Mouse (Mus musculus) lung, postnatal 25 days (tissue): ENCODE measurements at regions not wholly inside any gene's neighbourhood (a gene's known extent, or its start where the extent isn't known, plus 50 kb on each side); places are given as distances from the start of the nearest gene placed in this dataset.
"Not testable (repeated sequence)": the region's sequence is repeated elsewhere in the genome, so short reads cannot be mapped to it uniquely, and the experiment has no call there.

Source experiments
- DNase-seq: peaks from one replicate; pipeline ENCODE4 v3.0.0; 2022; ENCODE audit warnings: low spot score

- peak; percentile 65 for DNase-seq
Observed at GRCm38 (mm10) chr7:122820587-122821535, 144.6 kb upstream of the Rbbp6 start.

GRCm38 (mm10) chr7:122823429-122823828 lies 142.1 kb upstream of the Rbbp6 start:
- DNase-seq = peak; percentile 56

DNA sequence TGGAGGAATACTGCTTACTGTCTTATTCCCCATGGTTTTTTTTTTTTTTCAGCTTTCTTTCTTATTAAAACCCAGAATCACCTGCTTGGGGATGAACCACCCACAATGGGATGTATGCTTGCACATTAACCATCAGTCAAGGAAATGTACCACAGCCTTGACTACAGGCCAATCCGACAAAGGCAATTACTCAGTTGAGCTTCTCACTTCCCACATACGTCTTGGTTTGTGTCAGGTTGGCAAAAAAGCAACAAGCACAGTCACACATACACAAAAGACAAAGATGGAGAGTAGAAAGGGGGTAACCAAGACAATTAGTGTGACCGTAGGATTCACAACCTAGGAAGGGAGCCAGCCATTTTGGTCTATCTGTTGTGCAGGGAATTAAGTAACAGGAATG lies 126.4 kb upstream of the Rbbp6 start:
- DNase-seq = no peak

GRCm38 (mm10) chr7:122844831-122845230 lies 120.7 kb upstream of the Rbbp6 start:
- no peak for DNase-seq

GRCm38 (mm10) chr7:122847376-122847775 lies 118.1 kb upstream of the Rbbp6 start:
- no peak for DNase-seq

DNA sequence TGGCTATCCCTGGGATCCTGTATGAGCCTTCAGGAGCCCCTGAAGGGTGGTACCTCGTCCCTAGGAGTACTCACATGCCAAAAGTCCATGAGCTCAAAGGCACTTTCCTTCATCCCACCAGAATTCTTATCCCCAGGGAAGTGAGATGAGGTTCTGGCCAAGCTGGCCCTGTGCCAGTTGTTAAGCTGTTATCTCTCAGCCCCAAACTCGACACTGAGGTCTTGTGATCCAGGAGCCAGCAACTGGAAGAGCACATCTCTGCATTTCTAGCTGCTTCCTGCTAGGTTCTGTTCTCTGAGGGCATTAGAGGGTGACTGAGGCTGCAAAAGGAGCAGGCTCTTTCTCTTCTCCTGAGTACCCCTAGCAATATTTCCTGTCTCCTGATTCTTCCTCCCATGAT lies 92.1 kb upstream of the Rbbp6 start:
- no peak for DNase-seq

DNA sequence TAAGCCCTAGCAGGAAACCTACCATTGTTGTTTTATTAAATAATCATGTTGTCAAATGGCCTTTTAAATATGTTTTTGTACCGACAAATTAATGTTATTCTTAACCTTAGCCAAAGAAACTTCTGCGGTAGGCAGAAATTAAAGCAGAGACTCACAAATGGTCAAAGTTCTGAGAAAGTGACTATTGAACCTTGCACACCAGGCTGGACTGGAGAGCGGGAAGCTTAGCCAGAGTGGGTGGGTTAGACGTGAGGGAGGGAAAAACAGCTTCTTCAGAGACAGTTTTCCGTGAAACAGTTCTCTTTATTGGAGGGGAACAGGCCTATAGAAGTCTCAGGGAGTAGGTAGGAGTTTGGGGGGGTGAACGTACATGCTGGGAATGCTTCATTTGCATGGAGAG lies 89.2 kb upstream of the Rbbp6 start:
- no peak for DNase-seq

DNA sequence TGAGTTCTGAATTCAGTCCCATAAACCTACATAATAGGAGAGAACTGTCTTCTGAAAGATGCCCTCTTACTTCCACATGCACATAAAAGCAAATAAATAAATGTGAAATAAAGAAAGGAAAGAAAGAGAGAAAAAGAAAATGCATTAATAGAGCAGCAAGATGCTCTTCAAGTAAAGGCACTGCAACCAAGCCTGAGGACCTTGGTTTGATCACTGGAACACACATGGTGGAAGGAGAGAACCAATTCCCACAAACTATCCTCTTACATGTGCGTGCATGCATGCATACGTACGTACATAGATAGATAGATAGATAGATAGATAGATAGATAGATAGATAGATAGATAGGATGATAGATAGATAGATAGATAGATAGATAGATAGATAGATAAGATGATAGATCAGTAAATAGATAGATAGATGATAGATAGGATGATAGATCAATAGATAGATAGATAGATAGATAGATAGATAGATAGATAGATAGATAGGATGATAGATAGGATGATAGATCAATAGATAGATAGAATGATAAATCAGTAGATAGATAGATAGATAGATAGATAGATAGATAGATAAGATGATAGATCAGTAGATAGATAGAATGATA lies 83.5 kb upstream of the Rbbp6 start:
- DNase-seq = not testable (repeated sequence)

GRCm38 (mm10) chr7:122886737-122887136 lies 78.7 kb upstream of the Rbbp6 start:
- DNase-seq = no peak

GRCm38 (mm10) chr7:122897148-122897547 lies 68.3 kb upstream of the Rbbp6 start:
- no peak for DNase-seq

- DNase-seq = no peak
Observed at GRCm38 (mm10) chr7:122906056-122906455, 59.4 kb upstream of the Rbbp6 start.

DNA sequence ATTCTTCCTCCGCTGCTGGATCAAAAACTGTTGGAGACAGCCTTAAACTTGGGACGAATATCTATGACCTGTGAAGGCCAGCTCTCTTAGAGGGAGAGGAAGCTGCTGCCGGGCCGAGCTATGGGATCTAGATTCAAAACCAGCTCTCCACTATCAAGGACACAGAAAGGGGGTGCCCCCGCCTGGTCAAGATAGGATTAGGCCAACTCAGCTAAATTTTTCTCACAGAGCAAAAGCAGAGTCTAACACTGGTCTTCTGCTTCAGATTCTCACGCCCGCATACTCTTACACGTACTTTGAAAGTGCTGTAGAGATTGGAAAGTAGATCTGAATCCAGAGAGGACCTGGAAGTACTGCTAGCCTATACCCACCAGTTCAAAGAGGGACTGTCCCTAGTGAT lies 56.2 kb upstream of the Rbbp6 start:
- no peak for DNase-seq
